Mouse (Mus musculus) midbrain, embryonic 16.5 days (tissue): ENCODE results near the gene Tvp23a. TPM values are rescaled to one million over a fixed set of nuclear protein-coding genes. Genes with fewer than 3 reads are reported as not detected.
A peak's percentile ranks its signal among the peaks of the same experiment; 100 is the strongest.

ENCODE experiments used
- ATAC-seq: fragments of 200-750 bp; cut with Nextera tagmentation; 2 replicates; pipeline ENCODE4 v1.8.0; 2017; ENCODE audit warnings: moderate TSS enrichment
- H3K27ac ChIP-seq: fragments of 300-500 bp; sonication (generic); 2 replicates; pipeline ENCODE4 v1.5.1; 2014; ENCODE audit warnings: mild to moderate bottlenecking, low read length, mixed read lengths
- H3K27me3 ChIP-seq: fragments of 300-500 bp; sonication (generic); 2 replicates; pipeline ENCODE4 v1.6.1; 2014; ENCODE audit warnings: low read depth, low read length, mixed read lengths; ENCODE audit not compliant: control insufficient read depth, insufficient read depth
- H3K36me3 ChIP-seq: fragments of 300-500 bp; sonication (generic); 2 replicates; pipeline ENCODE4 v1.6.1; 2014; ENCODE audit warnings: mild to moderate bottlenecking, low read length, moderate library complexity, mixed read lengths; ENCODE audit not compliant: control insufficient read depth, insufficient read depth
- H3K4me1 ChIP-seq: fragments of 300-500 bp; sonication (generic); 2 replicates; pipeline ENCODE4 v1.6.1; 2014; ENCODE audit warnings: mild to moderate bottlenecking, low read length, mixed read lengths; ENCODE audit not compliant: control insufficient read depth, insufficient read depth
- H3K4me2 ChIP-seq: fragments of 300-500 bp; sonication (generic); 2 replicates; pipeline ENCODE4 v1.6.1; 2014; ENCODE audit warnings: mild to moderate bottlenecking, low read length, mixed read lengths
- H3K4me3 ChIP-seq: fragments of 300-500 bp; sonication (generic); 2 replicates; pipeline ENCODE4 v1.5.1; 2014; ENCODE audit warnings: low read depth, mild to moderate bottlenecking, low read length, moderate library complexity, mixed read lengths
- H3K9ac ChIP-seq: fragments of 300-500 bp; sonication (generic); 2 replicates; pipeline ENCODE4 v1.6.1; 2014; ENCODE audit warnings: low read depth, low read length, mixed read lengths
- H3K9me3 ChIP-seq: fragments of 300-500 bp; sonication (generic); replicated peaks from 2 replicates; pipeline ENCODE4 v1.6.1; 2014; ENCODE audit warnings: mild to moderate bottlenecking, low read length, mixed read lengths; ENCODE audit not compliant: control insufficient read depth, poor library complexity, severe bottlenecking
- WGBS: fragments of 180-500 bp; shearing (Covaris S2); extraction: QIAGEN DNeasy Blood & Tissue Kit; methylation state at CpG from one replicate; pipeline ENCODE4 v1.1.7; 2014; 5-methylcytosine and 5-hydroxymethylcytosine counted together
- polyA plus RNA-seq: library from polyadenylated mRNA; unstranded; fragments of >200 nt; fragmentation: Nextera tagmentation; extraction: Ambion mirVana; gene quantifications from 2 replicates; pipeline ENCODE4 v1.2.1, GENCODE M21; 2015

Tvp23a gene
- polyA plus RNA-seq, 1 experiment from 2014 or later, result 54.2 TPM

DNA sequence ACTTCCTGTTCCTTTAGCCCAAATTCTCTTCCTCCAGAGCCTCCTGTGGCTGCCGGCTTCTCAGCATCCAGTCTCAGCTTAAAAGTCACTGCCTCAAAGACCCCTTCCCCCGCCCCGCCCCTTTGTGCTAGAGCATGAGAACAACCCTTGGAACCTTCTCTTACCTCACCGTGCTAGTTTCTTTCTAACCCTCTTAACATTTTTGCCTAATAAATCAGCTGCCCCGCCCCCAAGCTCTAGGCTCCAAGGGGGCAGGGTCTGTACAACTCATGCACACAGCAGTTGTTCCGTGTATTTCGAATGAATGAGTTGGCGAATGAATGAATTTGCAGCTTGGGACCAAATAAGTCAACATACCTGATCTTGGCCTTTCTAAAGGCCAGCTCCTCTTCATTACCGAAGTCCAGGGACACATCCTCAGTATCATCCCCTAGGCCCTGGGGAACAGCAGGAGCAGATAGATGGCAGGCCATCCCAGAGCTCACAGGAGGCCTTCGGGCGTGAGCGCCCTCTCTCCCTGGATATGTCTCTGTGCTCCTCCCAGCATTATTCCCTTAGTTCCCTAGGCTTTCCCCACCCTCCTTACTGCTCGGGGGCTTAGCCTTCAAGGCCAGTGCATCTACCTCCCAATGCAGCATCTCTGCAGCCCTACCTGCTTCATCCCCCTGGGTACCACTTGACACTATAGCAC, 444 bp downstream of the Tvp23a start:
- H3K4me3 ChIP-seq, result peak overlapping the region; percentile 50
- no peaks in the 10 kb centered on the region for H3K36me3 ChIP-seq
- peak overlapping the region; percentile 65 for H3K4me2 ChIP-seq
- no peaks in the 10 kb centered on the region for H3K27me3 ChIP-seq
- peak overlapping the region; percentile 78 for H3K9ac ChIP-seq
- WGBS, result 11% methylated on average over 13 of the region's 13 CpGs
- peak; percentile 78 for ATAC-seq
- H3K4me1 ChIP-seq, result peaks cover 39% of the 10 kb centered on the region
- H3K27ac ChIP-seq, result peak overlapping the region; percentile 85
- H3K9me3 ChIP-seq, result no peaks in the 10 kb centered on the region

DNA sequence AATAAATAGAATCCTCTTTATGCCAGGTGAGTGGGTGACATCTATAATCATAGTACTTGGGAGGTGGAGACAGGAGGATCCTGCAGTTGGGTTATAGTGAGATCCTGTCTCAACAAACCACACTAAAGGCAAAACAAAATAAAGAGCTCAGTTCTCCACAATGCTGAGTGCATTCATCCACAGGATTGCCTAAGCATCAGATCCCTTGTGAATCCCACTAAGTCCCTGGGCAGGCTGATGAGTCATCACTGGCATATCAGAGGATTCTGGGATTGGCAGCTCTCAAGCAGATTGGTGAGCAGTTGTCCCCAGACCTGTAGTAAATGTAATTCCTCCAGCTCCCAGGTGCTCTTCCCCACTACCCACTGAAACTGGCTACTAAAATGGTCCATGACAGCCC, 3.4 kb downstream of the Tvp23a start:
- Histone ChIP-seq H3K4me3 (no peak overlapping the region), H3K36me3 (peaks cover under 1% of the 10 kb centered on the region; the same call in 1 of the 2 replicates), H3K4me2 (no peak overlapping the region), H3K9me3 (no peaks in the 10 kb centered on the region), H3K4me1 (peaks cover 39% of the 10 kb centered on the region), H3K27me3 (no peaks in the 10 kb centered on the region), H3K9ac (no peak overlapping the region), H3K27ac (no peak overlapping the region)
- no peak for ATAC-seq

DNA sequence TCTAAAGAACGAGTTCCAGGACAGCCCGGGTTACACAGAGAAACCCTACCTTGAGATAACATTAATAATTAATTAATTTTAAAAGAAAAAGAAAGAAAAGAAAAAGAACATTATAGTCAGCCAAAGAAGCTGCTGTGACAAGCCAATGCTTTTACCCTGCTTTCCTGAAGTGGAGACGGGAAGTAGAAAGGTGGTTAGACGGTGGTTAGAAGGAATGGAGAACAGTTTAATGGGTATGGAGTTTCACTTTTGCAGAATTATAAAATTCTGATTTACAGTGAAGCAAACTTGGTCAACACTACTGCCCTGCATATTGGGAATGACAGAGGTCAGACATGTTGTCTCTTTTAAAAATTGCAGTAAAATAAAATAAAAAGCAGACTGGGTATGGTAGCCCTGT, 5.4 kb downstream of the Tvp23a start:
- H3K4me1 ChIP-seq, result peaks cover 33% of the 10 kb centered on the region
- ATAC-seq, result no peak
- WGBS, result 92% methylated on average over 4 of the region's 4 CpGs
- H3K9me3 ChIP-seq, result no peaks in the 10 kb centered on the region
- H3K4me3 ChIP-seq, result no peak overlapping the region
- peaks cover 4% of the 10 kb centered on the region; the same call in 1 of the 2 replicates for H3K36me3 ChIP-seq
- H3K4me2 ChIP-seq, result no peak overlapping the region
- H3K9ac ChIP-seq, result no peak overlapping the region
- H3K27ac ChIP-seq, result no peak overlapping the region
- H3K27me3 ChIP-seq, result no peaks in the 10 kb centered on the region

DNA sequence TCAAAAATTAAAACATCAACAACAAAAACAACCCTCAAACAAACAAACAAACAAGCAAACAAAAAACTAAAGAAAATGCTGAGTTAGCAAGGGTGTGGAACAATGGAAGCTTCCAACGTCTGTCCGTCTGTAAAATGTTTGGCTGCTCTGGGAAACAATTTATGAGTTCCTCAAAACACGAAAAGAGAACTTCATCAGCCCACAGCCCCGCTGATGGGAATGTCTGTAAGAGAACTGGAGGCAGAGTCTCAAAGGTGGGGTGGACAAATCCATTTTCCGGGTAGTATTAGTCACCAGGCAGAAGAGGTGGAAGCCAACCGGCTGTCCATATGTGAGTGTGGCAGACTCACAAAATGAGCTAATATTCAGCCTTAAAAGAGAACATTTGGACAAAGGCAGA, 5.8 kb downstream of the Tvp23a start:
- no peak overlapping the region for H3K27ac ChIP-seq
- 89% methylated on average over 6 of the region's 6 CpGs for WGBS
- no peak overlapping the region for H3K9ac ChIP-seq

DNA sequence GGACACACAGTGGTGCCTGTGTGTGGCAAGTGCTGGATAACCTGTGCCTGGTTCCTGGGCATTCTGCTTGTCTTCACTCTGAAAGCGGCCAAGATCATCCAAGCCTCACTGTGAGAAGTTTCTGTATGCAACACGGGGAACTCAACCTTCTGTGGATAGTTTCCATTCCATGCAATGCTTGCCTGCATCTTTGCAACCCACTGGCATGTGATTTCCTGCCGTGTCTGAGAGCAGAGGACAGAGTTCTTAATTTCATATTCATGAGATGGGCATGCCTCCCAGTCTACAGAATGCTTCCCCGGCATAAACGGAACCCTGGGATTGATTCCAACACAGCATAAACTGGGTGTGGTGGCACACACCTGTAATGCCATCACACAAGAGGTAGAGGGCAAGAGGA, 9.1 kb downstream of the Tvp23a start:
- H3K9ac ChIP-seq, result no peak overlapping the region
- 86% methylated on average over 5 of the region's 5 CpGs for WGBS
- no peak for ATAC-seq
- no peaks in the 10 kb centered on the region for H3K9me3 ChIP-seq
- H3K27me3 ChIP-seq, result no peaks in the 10 kb centered on the region
- H3K4me2 ChIP-seq, result no peak overlapping the region
- H3K4me1 ChIP-seq, result peaks cover 7% of the 10 kb centered on the region
- no peak overlapping the region for H3K4me3 ChIP-seq
- H3K27ac ChIP-seq, result no peak overlapping the region
- H3K36me3 ChIP-seq, result peaks cover 4% of the 10 kb centered on the region; the same call in 1 of the 2 replicates

More for the DNA sequence above, 5.8 kb downstream of the Tvp23a start:
- H3K9me3 ChIP-seq, result no peaks in the 10 kb centered on the region
- H3K27me3 ChIP-seq, result no peaks in the 10 kb centered on the region
- peaks cover 4% of the 10 kb centered on the region; the same call in 1 of the 2 replicates for H3K36me3 ChIP-seq
- H3K4me2 ChIP-seq, result no peak overlapping the region
- H3K4me3 ChIP-seq, result no peak overlapping the region
- no peak for ATAC-seq
- H3K4me1 ChIP-seq, result peaks cover 33% of the 10 kb centered on the region

DNA sequence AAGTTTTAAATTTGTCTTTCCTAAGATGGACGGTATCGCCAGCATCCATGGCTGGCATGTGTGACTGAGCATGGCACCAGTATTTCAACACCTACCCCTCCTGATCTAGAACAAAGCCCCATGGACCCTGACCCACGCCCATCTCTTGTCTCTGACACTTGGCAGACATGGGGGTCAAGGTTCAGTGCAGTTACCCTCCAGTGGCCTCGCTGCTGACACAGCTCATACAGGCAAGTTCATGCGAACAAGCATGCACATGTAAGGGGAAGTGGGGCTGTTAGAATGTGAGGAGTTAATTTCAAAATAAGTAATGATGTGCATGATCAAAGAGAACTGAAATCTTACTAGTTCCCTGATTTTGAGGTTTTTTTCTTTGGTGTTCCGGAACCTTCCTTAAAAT, 11.0 kb downstream of the Tvp23a start:
- Histone ChIP-seq H3K4me2 (no peak overlapping the region), H3K27ac (no peak overlapping the region), H3K4me1 (no peaks in the 10 kb centered on the region), H3K9ac (no peak overlapping the region), H3K9me3 (no peaks in the 10 kb centered on the region), H3K36me3 (peaks cover 4% of the 10 kb centered on the region; the same call in 1 of the 2 replicates), H3K4me3 (no peak overlapping the region), H3K27me3 (no peaks in the 10 kb centered on the region)
- 88% methylated on average over 6 of the region's 6 CpGs for WGBS
- no peak for ATAC-seq

DNA sequence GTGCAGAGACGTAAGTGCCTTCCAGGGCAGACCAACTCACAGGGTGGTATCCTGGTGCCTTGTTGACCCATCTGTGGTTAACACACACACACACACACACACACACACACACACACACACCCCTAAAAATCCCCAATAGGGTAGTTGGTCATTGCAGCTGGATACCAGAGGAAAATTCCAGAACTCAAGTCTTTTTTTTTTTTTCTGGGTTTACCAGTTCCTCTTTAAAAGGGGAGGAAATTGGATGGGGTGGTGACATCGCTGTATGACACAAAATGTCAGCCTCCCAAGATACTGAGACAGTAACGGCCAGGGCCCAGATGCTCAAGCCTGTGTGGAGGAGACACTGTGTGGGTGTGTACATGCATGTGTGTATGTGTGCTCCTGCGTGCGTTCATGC, 13.8 kb downstream of the Tvp23a start:
- ATAC-seq, result no peak
- H3K4me1 ChIP-seq, result no peaks in the 10 kb centered on the region

DNA sequence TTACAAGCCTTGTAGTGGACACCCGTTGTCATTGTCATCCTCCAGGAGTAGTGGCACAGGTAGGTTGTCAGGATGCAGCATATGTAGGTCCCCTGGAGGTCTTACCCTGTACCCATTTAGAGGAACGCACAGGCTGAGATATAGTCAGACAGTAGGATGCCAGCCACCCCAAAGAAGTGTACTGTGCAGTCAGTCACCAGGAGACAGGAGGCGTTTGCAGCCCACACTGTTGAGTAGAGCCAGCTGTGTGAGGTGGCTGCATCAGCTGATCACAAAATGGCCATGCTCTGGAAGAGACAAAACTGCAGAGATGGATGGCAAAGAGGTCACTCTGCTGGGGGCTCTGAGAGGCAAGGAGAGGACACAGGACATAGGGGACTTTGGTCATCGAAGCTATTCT, 14.8 kb downstream of the Tvp23a start:
- H3K4me1 ChIP-seq, result no peaks in the 10 kb centered on the region
- H3K4me2 ChIP-seq, result no peak overlapping the region
- H3K9me3 ChIP-seq, result no peaks in the 10 kb centered on the region
- H3K9ac ChIP-seq, result no peak overlapping the region
- no peak for ATAC-seq
- no peak overlapping the region for H3K27ac ChIP-seq
- 92% methylated on average over 4 of the region's 4 CpGs for WGBS
- H3K27me3 ChIP-seq, result no peaks in the 10 kb centered on the region
- H3K4me3 ChIP-seq, result no peak overlapping the region
- no peaks in the 10 kb centered on the region; the same call in 1 of the 2 replicates for H3K36me3 ChIP-seq

More for the DNA sequence above, 13.8 kb downstream of the Tvp23a start:
- no peak overlapping the region for H3K4me2 ChIP-seq
- 95% methylated on average over 5 of the region's 5 CpGs for WGBS
- H3K9ac ChIP-seq, result no peak overlapping the region
- no peak overlapping the region for H3K4me3 ChIP-seq
- peaks cover under 1% of the 10 kb centered on the region for H3K36me3 ChIP-seq
- no peaks in the 10 kb centered on the region for H3K9me3 ChIP-seq
- H3K27me3 ChIP-seq, result no peaks in the 10 kb centered on the region
- no peak overlapping the region for H3K27ac ChIP-seq

DNA sequence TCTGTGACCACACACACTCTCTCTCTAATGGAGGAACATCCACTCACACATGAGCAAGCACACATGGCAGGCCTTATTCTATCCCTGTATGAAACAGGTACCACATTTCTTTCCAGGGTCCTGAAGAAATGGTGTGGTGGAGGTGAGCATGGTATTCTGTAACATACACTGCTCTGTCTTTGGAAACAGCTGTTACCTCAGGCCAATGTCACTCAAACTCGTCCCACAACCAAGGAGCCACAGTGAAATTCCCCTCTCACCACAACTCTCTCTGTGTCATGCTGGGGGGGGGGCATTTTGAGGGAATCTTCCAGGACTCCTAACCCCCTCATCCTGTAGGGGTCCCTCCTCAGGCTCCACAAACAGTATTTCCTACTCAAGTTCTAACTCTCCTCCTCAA, 15.3 kb downstream of the Tvp23a start:
- no peak for ATAC-seq
- no peak overlapping the region for H3K9ac ChIP-seq
- H3K27me3 ChIP-seq, result no peaks in the 10 kb centered on the region
- no peak overlapping the region for H3K27ac ChIP-seq
- no peak overlapping the region for H3K4me3 ChIP-seq
- H3K9me3 ChIP-seq, result no peaks in the 10 kb centered on the region
- no peak overlapping the region for H3K4me2 ChIP-seq
- WGBS, result 88% methylated on average over 1 of the region's 1 CpGs
- H3K36me3 ChIP-seq, result peaks cover under 1% of the 10 kb centered on the region; the same call in 1 of the 2 replicates
- H3K4me1 ChIP-seq, result no peaks in the 10 kb centered on the region
